Mouse (Mus musculus): ENCODE results near the gene Epn2. TPM values are rescaled to one million over a fixed set of nuclear protein-coding genes. Genes with fewer than 3 reads are reported as not detected.

The Epn2 gene
- total and polyA plus RNA-seq, 3 experiments = 7.2 to 13.8 (median 10.1) TPM

DNA sequence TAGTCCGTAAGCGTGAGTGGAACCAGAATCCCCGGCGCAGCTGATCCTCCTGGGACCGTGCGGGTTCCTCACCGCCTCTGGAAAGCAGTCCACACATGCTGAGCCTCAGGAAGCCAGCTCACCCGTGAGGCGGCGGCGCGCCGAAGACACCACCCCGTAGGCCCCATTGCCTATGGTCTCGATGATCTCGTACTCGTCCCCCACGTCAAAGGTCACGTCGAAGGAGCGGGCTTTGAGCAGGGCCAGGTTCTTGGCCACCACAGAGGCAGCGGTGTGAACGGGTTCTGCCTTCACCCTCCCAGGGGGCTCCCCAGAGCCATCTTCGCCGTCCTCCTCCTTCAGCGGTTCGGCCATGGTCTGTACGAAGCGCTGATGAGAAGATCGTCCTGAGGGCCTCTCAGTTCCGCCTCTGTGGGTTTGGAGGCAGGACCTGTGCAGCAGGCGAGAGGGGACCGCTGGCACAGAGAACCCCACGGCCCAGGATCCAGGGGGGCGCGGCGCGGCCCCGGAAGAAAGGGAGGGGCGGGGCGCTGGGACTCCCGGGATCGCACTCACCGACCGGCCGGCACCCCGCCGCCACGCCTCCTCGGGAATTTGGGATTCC lies 85.9 kb downstream of the Epn2 start:
- Histone ChIP-seq H3K9me3 (replicated peaks; ENCODE audit: low read length) (peaks cover under 1% of the 10 kb centered on the region), H3K79me2 (replicated peaks; ENCODE audit: control insufficient read depth, extremely low read depth, insufficient read depth, poor library complexity, severe bottlenecking) (0 out of 2 replicates have a peak, but pooled peaks cover 2% of the 10 kb centered on the region), H3K27ac (ENCODE audit: insufficient read depth, low read depth) (peak overlapping the region; percentile 9; the same call in 1 of the 2 replicates), H3K27me3 (replicated peaks) (no peaks in the 10 kb centered on the region), H3K4me1 (ENCODE audit: control insufficient read depth in 1 of 2, insufficient read depth in 2 of 2) (peaks cover 7 to 22% of the 10 kb centered on the region in 2 experiments), H3K36me3 (replicated peaks in 1 of 2; ENCODE audit: control insufficient read depth in 1 of 2, insufficient read depth in 1 of 2, low read length in 1 of 2) (peaks cover 37 to 42% of the 10 kb centered on the region in 2 experiments), H3K9ac (ENCODE audit: insufficient read depth, low read depth) (peak overlapping the region; percentile 70), H3K4me2 (ENCODE audit: insufficient read depth, low read depth, poor library complexity, severe bottlenecking) (peak overlapping the region; percentile 81), H3K4me3 (replicated peaks in 1 of 3; ENCODE audit: low read depth in 2 of 3, low read length in 2 of 3, poor library complexity in 1 of 3) (peak overlapping the region; percentile 73 to 92 (median 87))
- peak; percentile 59 for DNase-seq (ENCODE audit: extremely low read depth)
- TF ChIP-seq JUND (conservative IDR thresholded peaks at IDR 0.05; ENCODE audit: low read depth, low read length) (no peak), MAX (IDR thresholded peaks at IDR 0.05; ENCODE audit: low read length) (no peak; the same call in 1 of the 2 replicates), MEF2A (IDR thresholded peaks at IDR 0.05; ENCODE audit: borderline replicate concordance, low read depth, low read length) (0 out of 2 replicates have a peak, but pooled peaks have one; percentile 5), ZC3H11A (IDR thresholded peaks at IDR 0.05; ENCODE audit: low read depth, low read length) (no peak), EP300 (IDR thresholded peaks at IDR 0.05; ENCODE audit: low read length) (no peak), CHD1 (IDR thresholded peaks at IDR 0.05; ENCODE audit: low read depth, low read length) (no peak), MXI1 (IDR thresholded peaks at IDR 0.05; ENCODE audit: low read depth, low read length) (no peak), E2F4 (IDR thresholded peaks at IDR 0.05; ENCODE audit: insufficient replicate concordance, low read depth, low read length) (no peak), USF1 (IDR thresholded peaks at IDR 0.05; ENCODE audit: low read depth, low read length) (no peak), NRF1 (IDR thresholded peaks at IDR 0.05; ENCODE audit: low read depth, low read length) (no peak), RCOR1 (conservative IDR thresholded peaks at IDR 0.05; ENCODE audit: low read depth, low read length) (0 out of 2 replicates have a peak, but pooled peaks have one; percentile 52), UBTF (IDR thresholded peaks at IDR 0.05; ENCODE audit: low read depth, low read length) (no peak), NELFE (IDR thresholded peaks at IDR 0.05; ENCODE audit: low read depth, low read length) (peak; percentile 26; the same call in 1 of the 2 replicates), ZMIZ1 (IDR thresholded peaks at IDR 0.05; ENCODE audit: low read depth, low read length) (no peak), MAZ (IDR thresholded peaks at IDR 0.05; ENCODE audit: low read depth, low read length) (no peak; the same call in 1 of the 2 replicates), CTCF (conservative IDR thresholded peaks at IDR 0.05 in 1 of 2, IDR thresholded peaks at IDR 0.05 in 1 of 2; ENCODE audit: low read depth in 2 of 2, low read length in 2 of 2) (no peak), POLR2A (IDR thresholded peaks at IDR 0.05; ENCODE audit: low read depth, low read length) (no peak; the same call in 1 of the 2 replicates), ELF1 (IDR thresholded peaks at IDR 0.05; ENCODE audit: low read depth, low read length) (peak; percentile 65)
- in situ Hi-C loops (cut with MboI; ENCODE audit: low pct_ligation_motif_present, low pct_unique_long_range_greater_than_20kb, low sequenced_read_pairs) (loop anchor here (5.0 kb wide), 1 partner anchor 46 kb away; no protein-coding TSS in a partner anchor), dilution Hi-C loops (cut with MboI; ENCODE audit: extremely low pct_ligation_motif_present, extremely low pct_unique_long_range_greater_than_20kb, low sequenced_read_pairs) (no loop called here)

DNA sequence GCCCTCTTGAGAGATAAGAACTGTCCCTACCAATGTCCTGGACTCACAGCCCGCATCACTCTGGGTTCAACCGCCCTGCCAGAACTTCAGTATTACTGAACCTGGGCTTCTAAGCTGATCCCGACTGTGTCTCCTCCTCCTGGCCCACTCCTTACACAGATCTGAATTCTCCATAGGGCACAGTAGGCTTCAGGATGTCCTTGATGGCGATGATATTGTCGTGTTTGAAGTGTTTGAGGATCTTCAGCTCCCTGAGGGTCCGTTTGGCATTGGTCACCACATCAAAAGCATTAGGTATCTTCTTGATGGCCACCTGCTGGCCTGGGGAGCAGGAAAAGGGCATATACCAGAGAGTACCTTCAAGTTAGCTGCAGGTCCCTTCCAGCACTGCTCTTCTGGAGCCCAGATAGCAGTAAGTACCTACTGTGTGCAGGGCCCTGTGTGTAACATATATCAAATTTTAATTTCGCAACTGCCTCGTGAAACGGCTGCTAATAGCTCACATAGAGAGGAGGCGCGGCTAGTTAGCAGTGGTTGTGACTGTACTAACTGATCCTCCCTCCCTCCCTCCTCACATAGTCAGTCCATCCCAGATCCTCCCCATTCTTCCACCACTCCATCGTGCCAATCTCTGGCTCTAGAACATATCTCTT lies 86.6 kb downstream of the Epn2 start:
- Histone ChIP-seq H3K79me2 (replicated peaks; ENCODE audit: control insufficient read depth, extremely low read depth, insufficient read depth, poor library complexity, severe bottlenecking) (0 out of 2 replicates have a peak, but pooled peaks cover 2% of the 10 kb centered on the region), H3K9me3 (replicated peaks; ENCODE audit: low read length) (no peaks in the 10 kb centered on the region), H3K4me1 (ENCODE audit: control insufficient read depth in 1 of 2, insufficient read depth in 2 of 2) (peaks cover 10 to 26% of the 10 kb centered on the region in 2 experiments), H3K9ac (ENCODE audit: insufficient read depth, low read depth) (peak overlapping the region; percentile 70), H3K4me3 (replicated peaks in 1 of 3; ENCODE audit: low read depth in 2 of 3, low read length in 2 of 3, poor library complexity in 1 of 3) (peak overlapping the region; percentile 73 to 92 (median 87)), H3K36me3 (replicated peaks in 1 of 2; ENCODE audit: control insufficient read depth in 1 of 2, insufficient read depth in 1 of 2, low read length in 1 of 2) (peaks cover 43 to 50% of the 10 kb centered on the region in 2 experiments), H3K27ac (ENCODE audit: insufficient read depth, low read depth) (no peak overlapping the region), H3K27me3 (replicated peaks) (no peaks in the 10 kb centered on the region), H3K4me2 (ENCODE audit: insufficient read depth, low read depth, poor library complexity, severe bottlenecking) (peak overlapping the region; percentile 81)
- no peak for DNase-seq (ENCODE audit: extremely low read depth)
- TF ChIP-seq TCF12 (IDR thresholded peaks at IDR 0.05; ENCODE audit: low read depth, low read length) = no peak
- peak; percentile 66 for TF ChIP-seq ZKSCAN1 (IDR thresholded peaks at IDR 0.05; ENCODE audit: borderline replicate concordance, low read depth, low read length)
- in situ Hi-C loops (cut with MboI; ENCODE audit: low pct_ligation_motif_present, low pct_unique_long_range_greater_than_20kb, low sequenced_read_pairs) = loop anchor here (5.0 kb wide), 1 partner anchor 46 kb away; no protein-coding TSS in a partner anchor
- dilution Hi-C loops (cut with MboI; ENCODE audit: extremely low pct_ligation_motif_present, extremely low pct_unique_long_range_greater_than_20kb, low sequenced_read_pairs) = no loop called here

Data from CH12.LX (cell line).